Mouse (Mus musculus) C2C12 (cell line): ENCODE data around the gene Mindy2. TPM values are rescaled to one million over a fixed set of nuclear protein-coding genes. Genes with fewer than 3 reads are reported as not detected.

Source experiments
- H3K27me3 ChIP-seq: one replicate; pipeline ENCODE4 v1.6.1; 2011; ENCODE audit not compliant: control insufficient read depth, insufficient read depth, insufficient read length
- H3K36me3 ChIP-seq: one replicate; pipeline ENCODE4 v1.6.1; 2011; ENCODE audit not compliant: control insufficient read depth, insufficient read depth
- H3K4me3 ChIP-seq: one replicate; pipeline ENCODE4 v1.5.1; 2011; ENCODE audit warnings: mild to moderate bottlenecking, control low read depth; ENCODE audit not compliant: poor library complexity, insufficient read depth, severe bottlenecking
- H3K79me2 ChIP-seq: one replicate; pipeline ENCODE4 v1.6.1; 2011; ENCODE audit not compliant: control insufficient read depth, insufficient read depth
- H3K79me3 ChIP-seq: one replicate; pipeline ENCODE4 v1.6.1; 2011; ENCODE audit warnings: low read depth, control low read depth
- H3ac ChIP-seq: one replicate; pipeline ENCODE3; 2011; ENCODE audit warnings: low read depth; ENCODE audit not compliant: control insufficient read depth, insufficient read length
- CEBPB ChIP-seq: IDR thresholded peaks from one replicate; pipeline ENCODE4 v1.6.1; 2011; ENCODE audit warnings: low read depth, mild to moderate bottlenecking, control low read depth, moderate library complexity
- CTCF ChIP-seq: IDR thresholded peaks from one replicate; pipeline ENCODE4 v1.5.1; 2011; ENCODE audit not compliant: control insufficient read depth, insufficient read depth, insufficient read length
- FOSL1 ChIP-seq: IDR thresholded peaks from one replicate; pipeline ENCODE4 v1.8.0; 2011; ENCODE audit warnings: mild to moderate bottlenecking, low read length; ENCODE audit not compliant: poor library complexity, insufficient read depth, severe bottlenecking
- MAX ChIP-seq: IDR thresholded peaks from one replicate; pipeline ENCODE4 v1.6.1; 2011; ENCODE audit warnings: mild to moderate bottlenecking, control low read depth
- MYOD1 ChIP-seq: IDR thresholded peaks from one replicate; pipeline ENCODE4 v1.6.1; 2011; ENCODE audit warnings: low read depth; ENCODE audit not compliant: control insufficient read depth, insufficient read length
- MYOG ChIP-seq: IDR thresholded peaks from one replicate; pipeline ENCODE4 v1.6.1; 2011; ENCODE audit not compliant: control insufficient read depth, insufficient read length; ENCODE audit errors: extremely low read depth
- USF1 ChIP-seq: IDR thresholded peaks from one replicate; pipeline ENCODE4 v1.6.1; 2011; ENCODE audit warnings: low read depth, mild to moderate bottlenecking, control low read depth, moderate library complexity
- polyA plus RNA-seq: library from polyadenylated mRNA; unstranded; fragments of >200 nt; fragmentation: generic; extraction: Trizol; gene quantifications from one replicate; pipeline ENCODE4 v1.2.1, GENCODE M21; 2012; ENCODE audit warnings: missing spikeins

The Mindy2 gene
- polyA plus RNA-seq, 1 experiment = 1.3 TPM

DNA sequence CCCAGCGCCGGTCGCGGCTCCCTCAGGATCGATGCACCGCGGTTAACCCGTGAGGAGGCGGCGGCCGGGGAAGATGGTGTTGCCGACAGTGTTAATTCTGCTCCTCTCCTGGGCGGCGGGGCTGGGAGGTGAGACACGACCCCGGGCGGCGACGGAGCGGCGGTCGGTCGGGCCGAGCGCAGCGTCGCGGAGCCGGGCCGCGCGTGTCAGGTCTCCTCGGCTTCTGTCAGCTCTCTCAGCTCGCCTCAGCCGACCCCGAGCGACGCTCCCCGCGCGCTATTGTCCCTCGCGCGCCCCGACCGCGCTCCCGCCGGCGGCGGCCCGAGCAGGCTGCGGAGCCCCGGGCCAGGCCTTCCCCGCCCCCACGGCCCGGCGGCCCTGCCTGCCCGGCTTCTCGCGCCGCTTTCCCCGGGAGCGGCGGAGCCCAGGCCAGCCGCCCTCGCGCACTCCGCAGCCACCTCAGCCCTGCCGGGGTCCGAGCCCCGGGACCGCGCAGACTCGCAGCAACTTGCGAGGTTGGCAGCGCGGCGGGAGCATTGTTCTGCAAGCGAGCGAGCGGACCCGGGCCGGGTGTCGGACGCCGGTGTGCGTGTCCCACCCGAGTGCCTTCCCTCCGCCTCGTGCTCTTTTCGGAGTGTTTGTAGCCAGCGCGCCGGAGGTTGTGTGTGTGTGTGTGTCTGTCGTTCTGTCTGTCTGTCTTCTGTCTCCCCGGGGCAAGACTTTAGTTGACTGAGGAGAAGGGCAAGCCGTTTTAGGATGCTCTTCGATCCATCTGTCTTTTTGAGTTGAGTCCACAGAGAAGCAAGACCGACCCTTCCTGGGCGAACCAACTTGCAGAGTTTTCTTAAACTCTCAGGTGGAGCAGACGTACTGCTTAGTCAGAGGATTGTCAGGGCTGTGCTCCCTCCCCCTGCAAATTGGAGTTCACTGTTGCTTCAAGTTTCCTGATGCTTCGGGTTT is 22.4 kb upstream of the Mindy2 start:
- Histone ChIP-seq H3K79me3 (peaks cover 44% of the 10 kb centered on the region), H3K36me3 (no peaks in the 10 kb centered on the region), H3K79me2 (peaks cover 54% of the 10 kb centered on the region), H3K4me3 (peak overlapping the region; percentile 57), H3K27me3 (no peaks in the 10 kb centered on the region), H3ac (peak overlapping the region; percentile 94)
- no peak for TF ChIP-seq USF1
- no peak for TF ChIP-seq CEBPB
- TF ChIP-seq CTCF = no peak
- no peak for TF ChIP-seq FOSL1
- no peak for TF ChIP-seq MYOG
- TF ChIP-seq MYOD1 = no peak
- no peak for TF ChIP-seq MAX

DNA sequence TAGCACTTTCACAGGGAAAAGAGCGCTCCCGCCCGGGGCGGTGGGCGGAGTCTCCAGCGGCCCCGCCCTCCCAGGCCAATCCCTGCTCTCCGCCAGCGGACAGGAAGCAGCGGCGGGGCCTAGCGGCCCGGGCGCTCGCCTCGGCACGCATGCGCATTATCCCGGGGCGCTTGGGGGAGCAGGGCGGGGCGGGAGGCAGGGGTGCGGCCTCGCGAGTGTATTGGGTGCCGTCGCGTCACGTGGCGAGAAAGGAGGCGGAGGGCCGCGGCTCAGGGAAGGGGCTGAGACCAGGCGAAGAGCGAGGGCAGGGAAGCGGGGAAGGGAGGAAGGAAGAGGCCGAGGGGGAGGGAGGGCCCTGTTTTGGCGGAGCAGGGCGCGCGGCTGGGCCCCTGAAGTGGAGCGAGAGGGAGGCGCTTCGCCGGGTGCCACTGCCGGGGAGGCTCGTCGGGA is 21.7 kb upstream of the Mindy2 start, which contains the start of gene Adam10:
Gene Adam10 (plus strand): TSS at position 316 of the 450 bp plus-strand sequence.
- H3K79me3 ChIP-seq = peaks cover 38% of the 10 kb centered on the region
- no peaks in the 10 kb centered on the region for H3K27me3 ChIP-seq
- no peak for TF ChIP-seq CTCF
- no peak for TF ChIP-seq CEBPB
- no peak for TF ChIP-seq MYOG
- no peak for TF ChIP-seq FOSL1
- TF ChIP-seq USF1 = peak; percentile 90
- no peak for TF ChIP-seq MAX
- peak within 1 kb of the TSS; percentile 57 for H3K4me3 ChIP-seq
- peak within 1 kb of the TSS; percentile 94 for H3ac ChIP-seq
- H3K36me3 ChIP-seq = no peaks in the 10 kb centered on the region
- peaks cover 47% of the 10 kb centered on the region for H3K79me2 ChIP-seq

DNA sequence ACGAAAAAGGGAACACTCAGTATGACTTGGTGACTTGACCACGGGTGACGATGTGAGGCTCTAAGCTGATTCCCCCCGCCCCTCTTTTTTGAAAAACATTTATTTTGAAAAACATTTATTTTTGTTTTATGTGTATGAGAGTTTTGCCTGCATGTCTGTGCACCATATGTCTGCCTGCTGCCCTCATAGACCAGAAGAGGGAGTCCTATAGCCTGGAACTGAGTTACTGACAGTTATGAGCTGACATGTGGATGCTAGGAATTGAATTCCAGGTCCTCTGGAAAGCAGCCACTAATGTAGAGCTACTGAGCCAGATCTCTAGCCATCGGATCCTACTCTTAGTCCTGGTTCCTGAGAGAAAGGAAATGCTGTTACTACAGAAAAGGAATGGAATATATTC is 19.0 kb upstream of the Mindy2 start:
- Histone ChIP-seq H3ac (no peak overlapping the region), H3K4me3 (no peak overlapping the region), H3K36me3 (no peaks in the 10 kb centered on the region), H3K79me3 (peaks cover 13% of the 10 kb centered on the region), H3K79me2 (peaks cover 20% of the 10 kb centered on the region), H3K27me3 (no peaks in the 10 kb centered on the region)
- TF ChIP-seq MAX = no peak
- no peak for TF ChIP-seq MYOD1
- no peak for TF ChIP-seq FOSL1
- TF ChIP-seq CTCF = no peak
- TF ChIP-seq CEBPB = no peak
- no peak for TF ChIP-seq USF1
- TF ChIP-seq MYOG = no peak

- Histone ChIP-seq H3K79me3 (peaks cover 4% of the 10 kb centered on the region), H3K36me3 (no peaks in the 10 kb centered on the region), H3K4me3 (no peak overlapping the region), H3K79me2 (peaks cover 11% of the 10 kb centered on the region), H3ac (no peak overlapping the region), H3K27me3 (no peaks in the 10 kb centered on the region)
- TF ChIP-seq FOSL1 = no peak
- no peak for TF ChIP-seq MYOG
- TF ChIP-seq CTCF = no peak
- TF ChIP-seq MAX = no peak
- TF ChIP-seq USF1 = no peak
- no peak for TF ChIP-seq MYOD1
- TF ChIP-seq CEBPB = no peak
Observed at GRCm38 (mm10) chr9:70675117-70675516, 18.1 kb upstream of the Mindy2 start.

- no peak overlapping the region for H3ac ChIP-seq
- no peaks in the 10 kb centered on the region for H3K79me3 ChIP-seq
- H3K4me3 ChIP-seq = no peak overlapping the region
- no peak for TF ChIP-seq MYOD1
- no peak for TF ChIP-seq FOSL1
- H3K36me3 ChIP-seq = no peaks in the 10 kb centered on the region
- H3K79me2 ChIP-seq = no peaks in the 10 kb centered on the region
- H3K27me3 ChIP-seq = no peaks in the 10 kb centered on the region
Observed at GRCm38 (mm10) chr9:70673656-70674055, 16.7 kb upstream of the Mindy2 start.
